ENCODE assay signal across 23 mouse cellular contexts in genomic region chr2:78558128-78558527, GRCm38 (mm10).
DNase-seq lines count a peak whose midpoint lies in the region; ATAC-seq and TF ChIP-seq lines count a peak whose summit lies in the region.
"Had no signal": no experiment of that assay in that cellular context is flagged by ENCODE, and none has a peak within 500 bp of the region (broad histone marks: within the 10 kb centered on the region; RNA-seq: fewer than 3 reads in every experiment).

No protein-coding gene starts in this region.

- H3K27ac ChIP-seq in forebrain, embryonic 12.5 days, result no peak overlapping the region
- H3K27ac ChIP-seq in forebrain, embryonic 15.5 days (replicated peaks), result no peak overlapping the region
- H3K27ac ChIP-seq in midbrain, embryonic 11.5 days (ENCODE audit: low read depth, low read length), result no peak overlapping the region
- no peak overlapping the region for H3K27ac ChIP-seq in midbrain, embryonic 13.5 days
- H3K27ac ChIP-seq in CH12.LX (ENCODE audit: insufficient read depth, low read depth), result no peak overlapping the region
- H3K27ac ChIP-seq: embryonic facial prominence, embryonic 12.5 days; embryonic facial prominence, embryonic 15.5 days; gastrocnemius, adult 2 months; hindbrain, embryonic 15.5 days; intestine, embryonic 15.5 days had no signal

- no peak overlapping the region for H3K4me3 ChIP-seq in forebrain, embryonic 12.5 days (replicated peaks)
- H3K4me3 ChIP-seq in forebrain, embryonic 15.5 days, result no peak overlapping the region
- H3K4me3 ChIP-seq in midbrain, embryonic 11.5 days (ENCODE audit: low read depth, low read length), result no peak overlapping the region
- no peak overlapping the region for H3K4me3 ChIP-seq in midbrain, embryonic 13.5 days (replicated peaks)
- no peak overlapping the region for H3K4me3 ChIP-seq in CH12.LX (replicated peaks in 1 of 3; ENCODE audit: low read depth in 2 of 3, low read length in 2 of 3, poor library complexity in 1 of 3)
- H3K4me3 ChIP-seq: embryonic facial prominence, embryonic 12.5 days; embryonic facial prominence, embryonic 15.5 days; gastrocnemius, adult 2 months; hindbrain, embryonic 15.5 days; intestine, embryonic 15.5 days had no signal

- TF ChIP-seq CTCF in CH12.LX (conservative IDR thresholded peaks at IDR 0.05 in 1 of 2, IDR thresholded peaks at IDR 0.05 in 1 of 2; ENCODE audit: low read depth in 2 of 2, low read length in 2 of 2), result no peak

- no peak overlapping the region for H3K4me2 ChIP-seq in forebrain, embryonic 12.5 days
- no peak overlapping the region for H3K4me2 ChIP-seq in forebrain, embryonic 15.5 days (replicated peaks)
- H3K4me2 ChIP-seq in midbrain, embryonic 11.5 days, result no peak overlapping the region
- no peak overlapping the region for H3K4me2 ChIP-seq in midbrain, embryonic 13.5 days (replicated peaks)
- H3K4me2 ChIP-seq in CH12.LX (ENCODE audit: insufficient read depth, low read depth, poor library complexity, severe bottlenecking), result no peak overlapping the region
- H3K4me2 ChIP-seq: embryonic facial prominence, embryonic 12.5 days; embryonic facial prominence, embryonic 15.5 days; heart, embryonic 11.5 days; hindbrain, embryonic 15.5 days; intestine, embryonic 15.5 days had no signal

- H3K9me3 ChIP-seq in forebrain, embryonic 12.5 days, result no peaks in the 10 kb centered on the region
- H3K9me3 ChIP-seq in forebrain, embryonic 15.5 days, result no peaks in the 10 kb centered on the region
- no peaks in the 10 kb centered on the region for H3K9me3 ChIP-seq in midbrain, embryonic 11.5 days (ENCODE audit: control insufficient read depth, low read length)
- H3K9me3 ChIP-seq in midbrain, embryonic 13.5 days, result no peaks in the 10 kb centered on the region
- H3K9me3 ChIP-seq in CH12.LX (replicated peaks; ENCODE audit: low read length), result no peaks in the 10 kb centered on the region
- H3K9me3 ChIP-seq: embryonic facial prominence, embryonic 12.5 days; embryonic facial prominence, embryonic 15.5 days; hindbrain, embryonic 15.5 days; intestine, embryonic 15.5 days had no signal

- no peak for DNase-seq in midbrain, embryonic 11.5 days (ENCODE audit: low spot score, missing footprints)
- DNase-seq in CH12.LX (ENCODE audit: extremely low read depth), result peak; percentile 17
- no peak for DNase-seq in frontal cortex, postnatal 14 days (ENCODE audit: low spot score in 2 of 2)
- DNase-seq: adrenal gland, adult 2 months; adrenal gland, postnatal 14 days; B cell, adult 2 months; cerebellum, adult 11-12 months; cerebellum, adult 8-10 months; cerebellum, postnatal 10 days; cerebellum, postnatal 36 days; gastrocnemius, adult 2 months; gastrocnemius, postnatal 14 days; heart, adult 11 months; kidney, adult 11 months had no signal

- H3K4me1 ChIP-seq in forebrain, embryonic 12.5 days, result no peaks in the 10 kb centered on the region
- H3K4me1 ChIP-seq in forebrain, embryonic 15.5 days, result no peaks in the 10 kb centered on the region
- H3K4me1 ChIP-seq in midbrain, embryonic 11.5 days (ENCODE audit: control insufficient read depth, insufficient read depth, low read length), result no peaks in the 10 kb centered on the region
- H3K4me1 ChIP-seq in midbrain, embryonic 13.5 days (replicated peaks), result no peaks in the 10 kb centered on the region
- H3K4me1 ChIP-seq in CH12.LX (ENCODE audit: control insufficient read depth in 1 of 2, insufficient read depth in 2 of 2), result peaks cover 0 to 5% of the 10 kb centered on the region in 2 experiments; a peak in 2 of 4 replicates
- H3K4me1 ChIP-seq: embryonic facial prominence, embryonic 12.5 days; embryonic facial prominence, embryonic 15.5 days; hindbrain, embryonic 15.5 days; intestine, embryonic 15.5 days had no signal

- peak; percentile 53; the same call in 1 of the 2 replicates for ATAC-seq in forebrain, embryonic 12.5 days (ENCODE audit: low FRiP score)
- no peak for ATAC-seq in forebrain, embryonic 15.5 days (replicated peaks)
- ATAC-seq in midbrain, embryonic 11.5 days (ENCODE audit: low FRiP score), result peak; percentile 73; the same call in 1 of the 2 replicates
- no peak for ATAC-seq in midbrain, embryonic 13.5 days
- ATAC-seq: forebrain, embryonic 16.5 days; intestine, embryonic 15.5 days had no signal

- dilution Hi-C loops in CH12.LX (cut with MboI; ENCODE audit: extremely low pct_ligation_motif_present, extremely low pct_unique_long_range_greater_than_20kb, low sequenced_read_pairs), result no loop called here

- no peaks in the 10 kb centered on the region for H3K27me3 ChIP-seq in forebrain, embryonic 12.5 days
- no peaks in the 10 kb centered on the region for H3K27me3 ChIP-seq in forebrain, embryonic 15.5 days
- H3K27me3 ChIP-seq in midbrain, embryonic 11.5 days (ENCODE audit: control insufficient read depth, insufficient read depth, low read length), result no peaks in the 10 kb centered on the region
- H3K27me3 ChIP-seq in midbrain, embryonic 13.5 days, result no peaks in the 10 kb centered on the region
- no peaks in the 10 kb centered on the region for H3K27me3 ChIP-seq in CH12.LX (replicated peaks)
- H3K27me3 ChIP-seq: embryonic facial prominence, embryonic 12.5 days; embryonic facial prominence, embryonic 15.5 days; hindbrain, embryonic 15.5 days; intestine, embryonic 15.5 days had no signal

- TF ChIP-seq EP300 in CH12.LX (IDR thresholded peaks at IDR 0.05; ENCODE audit: low read length), result no peak

- TF ChIP-seq RAD21 in CH12.LX (IDR thresholded peaks at IDR 0.05; ENCODE audit: low read depth, low read length), result no peak

- no peak for TF ChIP-seq POLR2A in CH12.LX (IDR thresholded peaks at IDR 0.05; ENCODE audit: low read depth, low read length)

- no peak overlapping the region for H3K9ac ChIP-seq in forebrain, embryonic 12.5 days
- no peak overlapping the region for H3K9ac ChIP-seq in forebrain, embryonic 15.5 days (replicated peaks)
- H3K9ac ChIP-seq in midbrain, embryonic 11.5 days (ENCODE audit: low read length), result no peak overlapping the region
- no peak overlapping the region for H3K9ac ChIP-seq in midbrain, embryonic 13.5 days (replicated peaks)
- H3K9ac ChIP-seq in CH12.LX (ENCODE audit: insufficient read depth, low read depth), result no peak overlapping the region
- H3K9ac ChIP-seq: embryonic facial prominence, embryonic 12.5 days; embryonic facial prominence, embryonic 15.5 days; hindbrain, embryonic 15.5 days; intestine, embryonic 15.5 days had no signal

- WGBS in forebrain, embryonic 12.5 days, result 33% methylated on average over 1 of the region's 1 CpGs
- 62% methylated on average over 1 of the region's 1 CpGs for WGBS in forebrain, embryonic 15.5 days
- 40% methylated on average over 1 of the region's 1 CpGs for WGBS in midbrain, embryonic 11.5 days
- WGBS in midbrain, embryonic 13.5 days, result 40% methylated on average over 1 of the region's 1 CpGs

- in situ Hi-C loops in CH12.LX (cut with MboI; ENCODE audit: low pct_ligation_motif_present, low pct_unique_long_range_greater_than_20kb, low sequenced_read_pairs), result no loop called here

- H3K36me3 ChIP-seq in forebrain, embryonic 12.5 days (replicated peaks), result no peaks in the 10 kb centered on the region
- no peaks in the 10 kb centered on the region for H3K36me3 ChIP-seq in forebrain, embryonic 15.5 days
- H3K36me3 ChIP-seq in midbrain, embryonic 11.5 days (ENCODE audit: control insufficient read depth, insufficient read depth, low read length), result no peaks in the 10 kb centered on the region
- H3K36me3 ChIP-seq in midbrain, embryonic 13.5 days, result no peaks in the 10 kb centered on the region
- H3K36me3 ChIP-seq in CH12.LX (replicated peaks in 1 of 2; ENCODE audit: control insufficient read depth in 1 of 2, insufficient read depth in 1 of 2, low read length in 1 of 2), result no peaks in the 10 kb centered on the region
- H3K36me3 ChIP-seq: embryonic facial prominence, embryonic 12.5 days; embryonic facial prominence, embryonic 15.5 days; hindbrain, embryonic 15.5 days; intestine, embryonic 15.5 days had no signal

- no peaks in the 10 kb centered on the region for H3K79me2 ChIP-seq in CH12.LX (replicated peaks; ENCODE audit: control insufficient read depth, extremely low read depth, insufficient read depth, poor library complexity, severe bottlenecking)

TF ChIP-seq in CH12.LX, 34 proteins besides CTCF, POLR2A, EP300 and RAD21:
- TF ChIP-seq PAX5 (IDR thresholded peaks at IDR 0.05; ENCODE audit: low read length) (no peak), ETS1 (conservative IDR thresholded peaks at IDR 0.05; ENCODE audit: low read depth, low read length) (0 out of 2 replicates have a peak, but pooled peaks have one; percentile 7), E2F4 (IDR thresholded peaks at IDR 0.05; ENCODE audit: insufficient replicate concordance, low read depth, low read length) (no peak), BHLHE40 (IDR thresholded peaks at IDR 0.05; ENCODE audit: low read depth, low read length) (0 out of 2 replicates have a peak, but pooled peaks have one; percentile 18), IRF4 (IDR thresholded peaks at IDR 0.05; ENCODE audit: low read depth, low read length) (no peak), MXI1 (IDR thresholded peaks at IDR 0.05; ENCODE audit: low read depth, low read length) (no peak), MAZ (IDR thresholded peaks at IDR 0.05; ENCODE audit: low read depth, low read length) (no peak), USF2 (conservative IDR thresholded peaks at IDR 0.05; ENCODE audit: low read depth, low read length) (no peak), SIN3A (IDR thresholded peaks at IDR 0.05; ENCODE audit: low read length) (no peak), CHD2 (IDR thresholded peaks at IDR 0.05; ENCODE audit: low read length) (0 out of 2 replicates have a peak, but pooled peaks have one; percentile 14), TBP (conservative IDR thresholded peaks at IDR 0.05; ENCODE audit: low read depth, low read length) (no peak), CHD1 (IDR thresholded peaks at IDR 0.05; ENCODE audit: low read depth, low read length) (no peak), KAT2A (IDR thresholded peaks at IDR 0.05; ENCODE audit: insufficient replicate concordance, low read length) (no peak), MEF2A (IDR thresholded peaks at IDR 0.05; ENCODE audit: borderline replicate concordance, low read depth, low read length) (no peak)

Comparison
In these comparisons a context has a peak if more than half of its experiments do, and no peak if none do; other contexts are left out.
1. ATAC-seq: peak in forebrain, embryonic 12.5 days (single experiment) and midbrain, embryonic 11.5 days (single experiment); none in forebrain, embryonic 15.5 days (single experiment) and midbrain, embryonic 13.5 days (single experiment).